Mouse (Mus musculus): ENCODE measurements around the gene Mblac2. TPM values are rescaled to one million over a fixed set of nuclear protein-coding genes. Genes with fewer than 3 reads are reported as not detected.

The Mblac2 gene
- polyA plus RNA-seq (2012): 0.47 and 1.1 TPM in 2 replicates

GRCm38 (mm10) chr13:81710775-81711545, at the start of gene Mblac2, which contains the start of gene Polr3g:
Gene Mblac2, plus strand, starts transcription at chr13:81711341.
Gene Polr3g, minus strand, starts transcription at chr13:81711013.

GRCm38 (mm10) chr13:81782971-81783404, 71.8 kb downstream of the Mblac2 start, which contains the start of gene Cetn3:
Gene Cetn3, plus strand, starts transcription at chr13:81783077.

Other genes starting within 250 kb of the Mblac2 start
- gene Adgrv1, start 78.2 kb upstream of the Mblac2 start, polyA plus RNA-seq (2012): 0.15 and 0.39 TPM in 2 replicates
- gene Lysmd3, start 53.7 kb upstream of the Mblac2 start, polyA plus RNA-seq (2012): 2.8 and 3.8 TPM in 2 replicates
- 0.90 and 1.4 TPM in 2 replicates for gene Polr3g, start 328 bp upstream of the Mblac2 start, polyA plus RNA-seq (2012)
- 8.4 and 9.7 TPM in 2 replicates for gene Cetn3, start 71.7 kb downstream of the Mblac2 start, polyA plus RNA-seq (2012)

All from megakaryocyte-erythroid progenitor cell, adult 5 weeks (primary cell).